Mouse (Mus musculus) G1E-ER4 (cell line): Measurements from ENCODE around the gene Babam2. TPM values are rescaled to one million over a fixed set of nuclear protein-coding genes. Genes with fewer than 3 reads are reported as not detected.

ENCODE experiments used
- GATA1 ChIP-seq: IDR thresholded peaks from one replicate; pipeline ENCODE4 v1.8.0; 2012; ENCODE audit warnings: low read length, inconsistent platforms
- polyA plus RNA-seq: library from polyadenylated mRNA; stranded (reverse); fragments of >175 nt; gene quantifications from 2 replicates; pipeline ENCODE4 v1.2.3, GENCODE M21; 2012

The Babam2 gene
- polyA plus RNA-seq, 1 experiment: 43.6 TPM

GRCm38 (mm10) chr5:31698931-31699330, 1.4 kb downstream of the Babam2 start:
- no peak for TF ChIP-seq GATA1

- no peak for TF ChIP-seq GATA1
Measured at GRCm38 (mm10) chr5:31699397-31699796, 1.9 kb downstream of the Babam2 start.

DNA sequence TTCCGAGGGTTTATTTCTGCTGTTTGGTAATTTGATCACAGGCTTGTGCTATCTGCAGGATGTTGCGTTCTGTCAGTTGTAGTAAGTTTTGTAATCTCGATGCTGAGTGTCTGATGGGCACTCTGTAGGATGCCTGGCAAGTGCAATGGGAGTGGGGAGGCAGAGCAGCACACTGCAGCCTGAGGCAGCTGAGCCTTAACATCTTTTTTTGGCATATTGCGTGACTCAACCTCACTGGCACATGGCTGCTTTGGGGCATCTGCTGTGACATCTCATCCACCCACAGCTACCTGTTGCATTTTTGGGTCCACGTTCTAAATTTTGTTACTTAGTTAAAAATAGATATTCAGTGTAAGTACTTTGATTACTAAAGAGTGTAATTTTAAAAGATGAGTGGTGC, 7.5 kb downstream of the Babam2 start:
- no peak for TF ChIP-seq GATA1

DNA sequence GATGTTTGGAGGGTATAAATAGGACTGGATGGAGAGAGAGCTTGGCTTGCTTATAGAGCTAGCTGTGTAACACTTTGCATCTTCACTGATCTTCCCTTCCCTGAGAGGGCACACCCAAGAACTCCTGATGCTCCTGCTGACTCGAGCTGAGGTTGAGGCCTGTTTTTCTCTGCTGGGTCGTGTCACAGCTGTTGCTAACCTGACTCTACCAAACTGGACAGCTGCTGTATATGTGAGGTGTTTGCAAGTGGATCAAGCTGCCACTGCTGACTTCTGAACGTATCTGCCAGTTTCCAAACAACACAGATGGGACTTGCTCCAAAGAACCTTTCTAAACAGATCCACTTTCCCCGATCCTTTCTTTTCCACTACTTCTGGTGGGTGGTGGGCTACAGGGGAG, 9.3 kb downstream of the Babam2 start:
- no peak for TF ChIP-seq GATA1

DNA sequence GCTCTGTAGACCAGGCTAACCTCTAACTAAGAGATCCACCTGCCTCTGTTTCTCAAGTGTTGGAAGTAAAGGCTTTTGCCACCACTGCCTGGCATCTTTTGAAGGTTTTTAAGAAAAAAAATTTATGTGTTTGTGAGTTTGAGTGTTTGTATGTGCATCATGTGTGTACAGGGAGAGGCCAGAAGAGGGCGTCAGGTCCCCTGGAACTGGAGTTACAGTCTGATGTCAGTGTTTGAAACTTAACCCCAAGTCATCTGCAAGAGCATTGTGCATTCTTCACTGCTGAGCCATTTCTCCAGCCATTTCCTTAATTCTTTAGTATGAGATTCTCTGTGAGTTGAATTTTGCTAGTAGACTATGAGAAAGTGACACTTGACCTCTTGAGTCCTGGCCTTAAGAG, 11.9 kb downstream of the Babam2 start:
- TF ChIP-seq GATA1: no peak

DNA sequence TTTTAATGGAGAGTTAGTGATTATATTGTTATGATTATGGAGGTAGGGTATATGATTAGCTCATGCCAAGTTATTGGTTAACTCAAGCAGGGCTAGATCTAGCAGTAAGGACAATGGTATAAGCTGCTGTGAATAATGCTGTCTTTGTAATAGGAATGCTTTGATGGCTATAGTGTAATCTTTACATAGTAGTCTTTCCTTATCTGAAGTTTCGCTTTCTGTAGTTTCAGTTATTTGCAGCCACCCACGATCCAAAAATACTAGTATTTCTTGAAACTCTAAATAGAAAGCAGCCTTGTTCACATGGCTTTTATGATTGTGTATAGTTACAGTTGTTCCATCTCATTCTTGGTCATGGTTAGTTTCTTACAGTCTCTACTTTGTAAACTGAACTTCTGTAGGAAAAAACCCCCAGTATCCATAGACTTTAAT, 15.8 kb downstream of the Babam2 start:
- no peak for TF ChIP-seq GATA1

DNA sequence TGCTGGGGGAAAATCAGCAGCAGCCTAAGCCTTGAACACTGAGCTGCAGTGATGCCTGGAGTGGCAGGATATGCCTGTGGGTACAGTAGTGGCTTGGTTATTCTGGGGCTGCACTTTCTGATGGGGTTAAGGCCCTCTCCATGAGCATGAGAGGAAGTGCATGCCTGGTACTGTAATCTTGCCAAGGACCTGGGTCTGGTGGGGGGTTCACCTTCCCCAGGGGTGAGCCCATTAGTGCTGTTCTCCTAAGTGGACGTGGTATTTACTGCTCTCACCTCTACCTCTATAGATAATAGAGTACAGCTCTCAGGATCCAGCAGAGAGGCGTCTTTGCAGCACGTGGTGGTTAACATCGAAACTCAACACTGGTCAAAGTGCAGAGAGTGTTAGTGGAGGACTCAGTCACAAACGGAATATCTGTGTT, 16.4 kb downstream of the Babam2 start:
- TF ChIP-seq GATA1: no peak

GRCm38 (mm10) chr5:31715486-31716150, 18.1 kb downstream of the Babam2 start:
- no peak for TF ChIP-seq GATA1

GRCm38 (mm10) chr5:31724519-31724918, 27.0 kb downstream of the Babam2 start:
- TF ChIP-seq GATA1: no peak

DNA sequence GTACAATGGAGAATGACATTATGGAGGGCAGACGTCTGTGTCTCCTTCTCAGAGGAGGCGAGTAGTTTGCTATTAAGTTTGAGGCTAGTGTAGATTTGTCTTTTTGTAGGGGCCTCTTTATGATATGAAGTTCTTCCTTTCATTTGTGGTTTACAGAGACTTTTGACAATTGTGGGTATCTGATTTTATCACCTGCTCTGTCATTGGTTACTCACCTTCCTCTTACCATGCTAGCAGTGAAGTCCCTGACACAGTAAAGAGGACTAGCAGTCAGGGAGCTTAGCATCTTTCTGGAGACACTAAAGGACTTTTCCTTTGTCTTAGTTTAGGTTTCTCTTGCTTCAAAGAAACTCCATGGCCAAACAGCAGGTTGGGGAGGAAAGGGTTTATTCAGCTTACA, 28.4 kb downstream of the Babam2 start:
- no peak for TF ChIP-seq GATA1

DNA sequence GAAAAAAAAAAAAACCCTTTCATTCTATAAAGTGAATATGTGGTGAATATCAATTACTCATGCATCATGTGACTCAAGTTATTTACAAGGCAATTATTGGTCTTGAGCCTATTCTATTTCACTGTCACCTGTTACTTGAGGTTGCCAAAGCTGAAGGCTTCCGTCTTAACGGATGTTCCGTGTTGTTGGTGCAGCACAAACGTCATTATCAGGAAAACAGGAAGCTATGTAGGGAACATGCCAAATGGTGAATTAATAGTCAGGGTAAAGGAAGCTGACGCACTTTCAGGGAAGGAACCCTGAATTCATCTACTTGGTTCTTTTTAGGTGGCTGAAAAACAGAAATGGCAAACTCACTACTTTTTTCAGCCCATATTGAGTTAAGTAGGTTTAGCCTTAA, 30.0 kb downstream of the Babam2 start:
- no peak for TF ChIP-seq GATA1

DNA sequence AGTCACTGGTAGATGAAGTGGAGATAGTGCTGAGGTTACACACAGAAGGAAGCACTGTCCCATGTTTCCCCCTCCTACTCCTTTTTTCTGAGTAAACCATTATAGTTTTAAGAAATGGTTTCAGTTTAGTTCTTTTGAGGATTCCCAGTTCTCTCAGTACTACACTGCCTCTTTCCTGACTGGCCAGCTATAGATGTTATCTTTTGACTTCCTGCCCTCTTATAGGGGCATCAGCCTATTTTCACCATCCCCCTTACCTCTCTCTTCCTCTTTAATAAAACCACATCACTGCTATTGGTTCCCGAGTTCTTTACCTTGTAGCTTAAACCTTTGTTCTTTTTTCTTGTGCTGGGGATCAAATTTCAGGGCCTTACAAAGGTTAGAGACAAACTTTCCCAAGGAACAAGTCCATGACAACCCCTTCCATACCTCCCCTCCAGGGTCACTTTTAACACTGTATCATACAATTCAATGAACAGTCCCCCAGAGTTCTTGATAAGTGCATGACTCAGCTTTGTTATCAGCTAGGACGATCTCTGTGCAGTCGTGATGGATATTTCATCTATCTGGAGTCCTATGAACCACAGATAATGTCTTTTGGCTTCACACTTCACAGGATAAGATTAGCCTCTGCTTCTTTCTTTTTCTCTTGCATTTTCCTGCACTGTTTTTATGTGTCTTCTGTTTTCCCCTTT, 35.3 kb downstream of the Babam2 start:
- TF ChIP-seq GATA1: peak; percentile 81

DNA sequence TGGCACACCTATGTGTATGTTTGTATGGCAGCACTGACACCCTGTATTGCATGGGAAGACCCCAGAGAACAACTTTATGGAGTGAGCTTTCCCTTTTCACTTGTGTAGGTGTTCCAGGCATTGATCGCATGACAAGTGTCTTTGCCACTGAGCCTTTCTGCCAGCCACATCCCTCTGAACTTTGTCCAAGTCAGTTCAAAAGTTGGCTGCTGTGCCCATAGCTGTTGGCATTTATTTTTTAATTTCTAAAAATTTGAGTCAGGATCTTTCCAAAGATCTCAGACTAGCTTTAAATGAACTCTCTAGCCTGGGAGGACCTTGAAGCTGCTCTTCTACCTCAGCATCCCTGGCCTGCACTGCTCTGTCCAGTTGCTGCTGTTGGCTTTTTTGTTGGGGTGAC, 44.4 kb downstream of the Babam2 start:
- TF ChIP-seq GATA1: no peak

DNA sequence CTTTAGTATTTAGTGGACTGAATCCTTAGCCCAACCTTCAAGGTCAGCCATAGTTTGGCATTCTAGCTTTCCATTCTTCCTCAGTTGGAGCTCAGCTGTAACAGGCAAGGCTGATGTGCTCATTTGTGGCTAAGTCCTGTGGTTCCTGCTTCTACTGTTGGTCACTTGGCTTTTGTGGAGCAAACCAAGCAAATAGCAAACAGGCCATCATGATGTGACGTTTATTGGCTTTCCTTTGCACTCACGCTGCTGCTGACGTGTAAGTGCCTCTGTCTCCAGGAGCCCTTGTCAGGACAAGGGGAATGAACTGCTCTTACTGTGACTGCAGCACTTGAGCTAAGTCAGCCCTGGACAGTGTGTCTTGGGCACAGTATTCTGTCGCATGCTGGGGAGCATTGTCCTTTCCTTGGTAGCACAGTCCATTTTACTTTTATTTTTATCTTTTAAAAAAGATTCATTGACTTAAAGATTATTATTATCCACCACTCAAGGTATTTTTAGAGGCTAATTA, 45.1 kb downstream of the Babam2 start:
- TF ChIP-seq GATA1: no peak

DNA sequence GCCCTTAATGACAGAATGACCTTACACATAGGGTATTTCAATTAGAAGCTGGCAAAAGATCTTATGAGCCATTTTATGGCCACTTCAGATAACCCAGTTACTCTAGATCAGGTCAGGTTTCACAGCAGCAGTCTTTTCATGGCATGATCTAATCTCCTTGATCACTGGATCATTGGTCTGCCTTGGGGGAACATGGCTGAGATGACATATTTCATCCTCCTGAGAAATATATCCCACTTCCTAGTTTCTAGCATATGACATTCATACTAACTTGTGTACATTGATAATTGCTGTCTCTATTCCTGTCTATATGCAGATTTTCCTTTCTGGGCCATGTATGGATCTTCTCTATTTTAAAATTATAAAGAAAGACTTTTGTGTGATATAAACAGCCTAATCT, 51.9 kb downstream of the Babam2 start:
- peak; percentile 39 for TF ChIP-seq GATA1

GRCm38 (mm10) chr5:31750231-31750925, 52.9 kb downstream of the Babam2 start:
- TF ChIP-seq GATA1: no peak
